Mouse (Mus musculus): ENCODE results near the gene Pgm2. TPM values are rescaled to one million over a fixed set of nuclear protein-coding genes. Genes with fewer than 3 reads are reported as not detected.

The Pgm2 gene
- polyA plus RNA-seq, 1 experiment from 2014 or later = 39.9 TPM

- H3K9ac ChIP-seq = peak overlapping the region; percentile 77
- H3K9me3 ChIP-seq (ENCODE audit: low read depth, low read length) = no peaks in the 10 kb centered on the region
- peaks cover 14% of the 10 kb centered on the region for H3K36me3 ChIP-seq (ENCODE audit: insufficient read depth)
- ATAC-seq (ENCODE audit: insufficient read depth) (no peak), DNase-seq (peak; percentile 52)
- H3K4me2 ChIP-seq = peak overlapping the region; percentile 78
- no peak for TF ChIP-seq CTCF (IDR thresholded peaks at IDR 0.05; ENCODE audit: low read depth)
- H3K4me3 ChIP-seq (ENCODE audit: low read depth, low read length) = peak overlapping the region; percentile 78
- H3K4me1 ChIP-seq (ENCODE audit: insufficient read depth) = 0 out of 2 replicates have a peak, but pooled peaks cover 4% of the 10 kb centered on the region
- H3K27me3 ChIP-seq (ENCODE audit: insufficient read depth, low read length) = no peaks in the 10 kb centered on the region
- peak overlapping the region; percentile 79 for H3K27ac ChIP-seq (ENCODE audit: low read depth)
- 2% methylated on average over 15 of the region's 15 CpGs for WGBS
Observed at GRCm38 (mm10) chr5:64093349-64093871, 660 bp downstream of the Pgm2 start.

- Histone ChIP-seq H3K4me1 (ENCODE audit: insufficient read depth) (0 out of 2 replicates have a peak, but pooled peaks cover 4% of the 10 kb centered on the region), H3K4me2 (no peak overlapping the region), H3K27me3 (ENCODE audit: insufficient read depth, low read length) (no peaks in the 10 kb centered on the region), H3K9me3 (ENCODE audit: low read depth, low read length) (no peaks in the 10 kb centered on the region), H3K27ac (ENCODE audit: low read depth) (no peak overlapping the region), H3K4me3 (ENCODE audit: low read depth, low read length) (no peak overlapping the region), H3K36me3 (ENCODE audit: insufficient read depth) (peaks cover 30% of the 10 kb centered on the region), H3K9ac (no peak overlapping the region)
- DNase-seq = no peak
- no peak for ATAC-seq (ENCODE audit: insufficient read depth)
- no peak for TF ChIP-seq CTCF (IDR thresholded peaks at IDR 0.05; ENCODE audit: low read depth)
- 59% methylated on average over 5 of the region's 5 CpGs for WGBS
Observed at GRCm38 (mm10) chr5:64095342-64095993, 2.7 kb downstream of the Pgm2 start.

GRCm38 (mm10) chr5:64101993-64102716 lies 9.4 kb downstream of the Pgm2 start:
- DNase-seq (peak; percentile 32), ATAC-seq (ENCODE audit: insufficient read depth) (peak; percentile 63; the same call in 1 of the 2 replicates)
- Histone ChIP-seq H3K4me3 (ENCODE audit: low read depth, low read length) (no peak overlapping the region), H3K4me1 (ENCODE audit: insufficient read depth) (no peaks in the 10 kb centered on the region), H3K4me2 (no peak overlapping the region), H3K9ac (no peak overlapping the region), H3K9me3 (ENCODE audit: low read depth, low read length) (no peaks in the 10 kb centered on the region), H3K36me3 (ENCODE audit: insufficient read depth) (peaks cover 65% of the 10 kb centered on the region), H3K27me3 (ENCODE audit: insufficient read depth, low read length) (no peaks in the 10 kb centered on the region), H3K27ac (ENCODE audit: low read depth) (no peak overlapping the region)
- TF ChIP-seq CTCF (IDR thresholded peaks at IDR 0.05; ENCODE audit: low read depth) = no peak
- 62% methylated on average over 9 of the region's 9 CpGs for WGBS

GRCm38 (mm10) chr5:64102717-64103075 lies 9.9 kb downstream of the Pgm2 start:
- Histone ChIP-seq H3K36me3 (ENCODE audit: insufficient read depth) (peaks cover 66% of the 10 kb centered on the region), H3K9me3 (ENCODE audit: low read depth, low read length) (no peaks in the 10 kb centered on the region), H3K9ac (no peak overlapping the region), H3K4me3 (ENCODE audit: low read depth, low read length) (no peak overlapping the region), H3K27me3 (ENCODE audit: insufficient read depth, low read length) (no peaks in the 10 kb centered on the region), H3K4me2 (no peak overlapping the region), H3K4me1 (ENCODE audit: insufficient read depth) (no peaks in the 10 kb centered on the region), H3K27ac (ENCODE audit: low read depth) (no peak overlapping the region)
- ATAC-seq (ENCODE audit: insufficient read depth) = no peak
- TF ChIP-seq CTCF (IDR thresholded peaks at IDR 0.05; ENCODE audit: low read depth) = no peak
- 73% methylated on average over 7 of the region's 7 CpGs for WGBS
- no peak for DNase-seq

- 88% methylated on average over 11 of the region's 11 CpGs for WGBS
- ATAC-seq (ENCODE audit: insufficient read depth) (no peak), DNase-seq (no peak)
- Histone ChIP-seq H3K27ac (ENCODE audit: low read depth) (no peak overlapping the region), H3K4me1 (ENCODE audit: insufficient read depth) (no peaks in the 10 kb centered on the region), H3K27me3 (ENCODE audit: insufficient read depth, low read length) (no peaks in the 10 kb centered on the region), H3K9me3 (ENCODE audit: low read depth, low read length) (no peaks in the 10 kb centered on the region), H3K4me2 (no peak overlapping the region), H3K36me3 (ENCODE audit: insufficient read depth) (peaks cover 61% of the 10 kb centered on the region), H3K9ac (no peak overlapping the region), H3K4me3 (ENCODE audit: low read depth, low read length) (no peak overlapping the region)
- no peak for TF ChIP-seq CTCF (IDR thresholded peaks at IDR 0.05; ENCODE audit: low read depth)
Observed at GRCm38 (mm10) chr5:64107596-64108289, 15.0 kb downstream of the Pgm2 start.

- Histone ChIP-seq H3K9ac (no peak overlapping the region), H3K27ac (ENCODE audit: low read depth) (no peak overlapping the region), H3K4me3 (ENCODE audit: low read depth, low read length) (no peak overlapping the region), H3K27me3 (ENCODE audit: insufficient read depth, low read length) (no peaks in the 10 kb centered on the region), H3K36me3 (ENCODE audit: insufficient read depth) (peaks cover 67% of the 10 kb centered on the region), H3K9me3 (ENCODE audit: low read depth, low read length) (no peaks in the 10 kb centered on the region), H3K4me2 (no peak overlapping the region), H3K4me1 (ENCODE audit: insufficient read depth) (no peaks in the 10 kb centered on the region)
- DNase-seq = peak; percentile 65
- WGBS = 55% methylated on average over 3 of the region's 3 CpGs
- peak; percentile 47 for TF ChIP-seq CTCF (IDR thresholded peaks at IDR 0.05; ENCODE audit: low read depth)
- no peak for ATAC-seq (ENCODE audit: insufficient read depth)
Observed at GRCm38 (mm10) chr5:64109217-64109616, 16.5 kb downstream of the Pgm2 start.

- H3K27me3 ChIP-seq (ENCODE audit: insufficient read depth, low read length) = no peaks in the 10 kb centered on the region
- WGBS = 76% methylated on average over 3 of the region's 3 CpGs
- no peak overlapping the region for H3K4me2 ChIP-seq
- H3K4me1 ChIP-seq (ENCODE audit: insufficient read depth) = no peaks in the 10 kb centered on the region
- H3K4me3 ChIP-seq (ENCODE audit: low read depth, low read length) = no peak overlapping the region
- H3K36me3 ChIP-seq (ENCODE audit: insufficient read depth) = peaks cover 77% of the 10 kb centered on the region
- no peak overlapping the region for H3K27ac ChIP-seq (ENCODE audit: low read depth)
- H3K9ac ChIP-seq = no peak overlapping the region
- no peak for TF ChIP-seq CTCF (IDR thresholded peaks at IDR 0.05; ENCODE audit: low read depth)
- DNase-seq = no peak
- ATAC-seq (ENCODE audit: insufficient read depth) = no peak
- peaks cover 4% of the 10 kb centered on the region; the same call in 1 of the 2 replicates for H3K9me3 ChIP-seq (ENCODE audit: low read depth, low read length)
Observed at GRCm38 (mm10) chr5:64112360-64112759, 19.6 kb downstream of the Pgm2 start.
